Mouse (Mus musculus): Measurements from ENCODE around the gene Pam16.
"Not testable (repeated sequence)": the region's sequence is repeated elsewhere in the genome, so short reads cannot be mapped to it uniquely, and the experiment has no call there.

Pam16 gene

GRCm38 (mm10) chr16:4592909-4593875, 31.6 kb downstream of the Pam16 start:
- no peak for DNase-seq (ENCODE audit: low spot score)

DNA sequence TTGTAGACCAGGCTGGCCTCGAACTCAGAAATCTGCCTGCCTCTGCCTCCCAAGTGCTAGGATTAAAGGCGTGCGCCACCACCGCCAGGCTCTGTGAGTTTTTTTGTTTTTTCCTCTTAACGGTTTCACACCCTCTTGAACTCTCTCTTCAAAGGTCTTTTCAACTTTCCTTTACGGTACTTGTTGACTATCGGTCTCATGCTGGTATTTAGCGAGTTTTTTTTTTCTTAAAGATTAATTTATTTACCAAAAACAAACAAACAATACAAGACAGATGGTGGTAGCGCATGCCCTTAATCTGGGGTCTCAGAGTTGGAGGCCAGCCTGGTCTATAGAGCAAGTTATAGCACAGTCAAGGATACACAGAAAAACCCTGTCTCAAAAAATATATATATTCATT, 34.6 kb downstream of the Pam16 start:
- DNase-seq (ENCODE audit: low spot score): peak; percentile 54

DNA sequence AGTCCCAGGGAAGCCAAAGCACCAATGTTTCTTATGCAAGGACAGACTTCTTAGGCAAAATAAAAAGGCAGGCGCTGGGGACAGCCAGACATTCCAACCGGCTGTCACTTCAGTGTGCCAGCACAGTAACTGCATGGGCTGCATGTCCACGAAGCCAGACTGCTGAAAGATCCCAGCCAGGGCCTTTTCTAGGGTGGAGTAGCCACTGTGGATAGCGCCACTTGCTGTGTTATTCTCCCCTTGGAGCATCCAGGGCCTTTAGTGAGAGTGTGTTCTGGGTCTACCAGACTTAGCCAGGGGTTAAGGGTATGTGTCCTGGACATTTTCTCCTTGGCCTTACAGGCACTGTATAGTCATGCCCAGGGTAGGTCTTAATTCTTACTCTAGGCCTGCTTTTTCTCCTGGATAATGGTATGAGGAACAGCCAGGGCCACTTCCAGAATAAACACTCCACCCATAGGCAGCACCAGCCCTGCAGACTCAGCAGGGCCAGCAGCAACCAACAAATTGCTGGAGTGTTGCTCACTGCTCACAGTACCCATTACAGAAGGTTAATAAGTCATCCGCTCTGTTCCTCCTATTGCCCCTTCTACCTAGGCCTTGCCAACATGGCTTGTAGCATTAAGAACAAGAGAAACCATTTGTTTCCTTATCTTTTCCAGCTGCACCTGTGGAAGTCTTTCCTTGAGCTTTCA, 37.1 kb downstream of the Pam16 start:
- no peak for DNase-seq (ENCODE audit: low spot score)

DNA sequence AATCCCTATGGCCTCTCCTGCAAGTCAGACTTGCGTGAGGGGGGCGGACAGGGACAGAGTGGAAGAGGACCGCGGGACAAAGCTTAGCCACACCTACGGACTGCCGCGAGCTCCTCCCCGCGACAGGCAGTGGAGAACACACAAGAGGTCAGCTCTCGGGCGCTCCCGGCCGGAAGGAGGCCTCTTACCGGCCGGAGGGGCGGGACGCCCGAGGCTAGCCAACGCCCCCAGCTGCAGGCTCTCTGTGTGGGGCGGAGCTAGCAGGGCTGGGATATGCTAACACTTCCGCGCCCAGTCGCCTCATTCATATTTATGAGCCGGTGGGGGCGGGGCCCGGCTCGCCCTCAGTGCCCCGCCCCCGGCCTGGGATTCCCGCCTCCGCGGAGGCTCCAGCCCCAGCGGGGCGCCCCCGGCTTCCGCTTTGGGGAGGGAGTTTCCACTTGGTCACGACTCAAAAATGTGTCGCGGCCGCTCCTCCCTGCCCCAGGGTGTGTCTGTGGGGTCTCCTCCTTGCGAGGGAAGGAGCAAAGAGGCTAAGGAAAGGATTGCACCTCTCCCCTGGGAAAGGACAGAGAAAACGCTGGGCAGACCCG, 38.2 kb downstream of the Pam16 start:
- peak; percentile 96 for DNase-seq (ENCODE audit: low spot score)

GRCm38 (mm10) chr16:4585642-4586530, 38.9 kb downstream of the Pam16 start:
- DNase-seq (ENCODE audit: low spot score): no peak

DNA sequence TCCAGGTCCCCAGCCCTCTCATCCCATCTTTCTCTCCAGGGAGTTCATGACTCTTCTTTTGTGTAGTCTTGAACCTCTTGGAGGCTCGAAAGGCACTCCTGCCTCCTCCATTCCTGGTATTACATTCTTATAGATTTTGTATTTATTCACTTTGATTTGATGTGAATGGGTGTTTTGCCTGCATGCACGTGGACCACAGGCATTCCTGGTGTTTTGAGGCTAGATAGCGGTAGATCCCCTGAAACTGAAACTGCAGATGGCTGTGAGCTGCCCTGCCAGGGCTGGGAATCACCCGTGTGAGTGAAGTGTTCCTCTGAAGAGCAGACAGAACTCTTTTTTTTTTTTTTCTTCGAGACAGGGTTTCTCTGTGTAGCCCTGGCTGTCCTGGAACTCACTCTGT, 40.4 kb downstream of the Pam16 start:
- DNase-seq (ENCODE audit: low spot score): no peak

DNA sequence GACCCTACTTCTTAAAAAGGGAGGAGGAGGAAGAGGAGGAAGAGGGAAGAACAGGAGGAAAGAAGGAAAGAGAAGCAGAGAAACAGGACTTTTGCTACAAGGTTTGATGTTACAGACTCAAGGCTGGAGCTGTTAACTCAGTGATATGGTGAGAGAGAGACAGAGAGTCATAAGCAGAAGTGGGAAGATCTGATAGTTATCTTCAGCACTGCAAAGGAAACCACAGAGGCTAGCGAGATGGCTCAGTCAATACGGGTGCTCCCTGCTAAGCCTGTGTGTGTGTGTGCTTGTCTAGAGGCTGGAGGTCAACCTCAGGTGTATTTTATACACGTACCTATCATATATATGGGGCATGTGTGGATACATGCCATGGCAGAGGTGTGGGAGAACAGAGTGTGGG, 41.0 kb downstream of the Pam16 start:
- no peak for DNase-seq (ENCODE audit: low spot score)

DNA sequence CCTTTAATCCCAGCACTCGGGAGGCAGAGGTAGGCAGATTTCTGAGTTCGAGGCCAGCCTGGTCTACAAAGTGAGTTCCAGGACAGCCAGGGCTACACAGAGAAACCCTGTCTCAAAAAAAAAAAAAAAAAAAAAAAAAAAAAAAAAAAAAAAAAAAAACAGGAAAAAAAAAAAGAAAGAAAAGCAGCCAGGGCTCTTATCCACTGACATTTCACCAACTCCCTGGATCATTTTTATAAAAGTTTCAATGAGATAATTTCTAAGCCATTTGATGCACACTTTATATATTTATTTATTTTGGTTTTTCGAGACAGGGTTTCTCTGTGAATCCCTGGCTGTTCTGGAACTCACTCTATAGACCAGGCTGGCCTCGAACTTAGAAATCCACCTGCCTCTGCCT, 43.6 kb downstream of the Pam16 start:
- not testable (repeated sequence) for DNase-seq (ENCODE audit: low spot score)

- DNase-seq (ENCODE audit: low spot score): no peak
Observed at GRCm38 (mm10) chr16:4578630-4579029, 46.2 kb downstream of the Pam16 start.

GRCm38 (mm10) chr16:4576873-4577272, 47.9 kb downstream of the Pam16 start:
- DNase-seq (ENCODE audit: low spot score): no peak

DNA sequence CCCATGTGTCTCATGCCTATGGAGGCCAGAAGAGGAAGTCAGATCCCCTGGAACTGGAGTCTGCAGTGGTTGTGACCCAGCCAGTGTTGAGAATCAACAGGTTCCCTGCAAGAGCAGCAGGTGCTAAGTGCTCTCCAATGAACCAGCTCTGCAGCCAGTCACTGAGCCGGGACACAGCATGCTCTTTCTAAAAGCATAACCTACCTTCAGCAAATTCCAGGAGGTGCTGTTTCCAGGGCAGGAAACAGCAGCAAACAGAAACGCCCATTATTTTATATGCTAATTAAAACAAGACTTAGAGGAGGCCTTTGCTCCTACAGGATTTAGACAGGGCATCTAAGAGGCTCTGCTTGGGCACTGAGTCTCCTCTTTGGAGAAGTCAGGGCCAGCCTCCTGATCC, 48.8 kb downstream of the Pam16 start:
- DNase-seq (ENCODE audit: low spot score): no peak

GRCm38 (mm10) chr16:4570737-4571136, 54.1 kb downstream of the Pam16 start:
- no peak for DNase-seq (ENCODE audit: low spot score)

DNA sequence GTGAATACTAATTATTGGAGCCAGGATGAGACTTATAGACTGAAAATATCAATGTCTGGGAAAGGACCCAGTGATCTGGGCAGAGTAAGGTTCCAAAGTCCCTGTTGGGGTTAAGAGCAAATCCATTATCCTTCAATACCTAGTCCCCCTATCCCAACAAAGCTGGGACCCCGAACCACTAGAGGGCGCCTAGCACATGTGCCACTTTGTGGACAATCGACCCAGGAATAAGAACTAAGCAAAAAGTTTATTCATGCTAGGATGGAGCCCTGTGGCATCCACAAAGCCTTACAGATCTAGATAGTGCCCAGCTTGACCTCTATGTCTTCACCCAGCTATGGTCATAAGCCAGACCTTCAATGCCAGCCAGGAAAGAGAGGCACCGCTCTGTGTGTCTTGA, 56.9 kb downstream of the Pam16 start:
- peak; percentile 69 for DNase-seq (ENCODE audit: low spot score)

Measured in c-Kit-positive CD71-positive TER-119-positive erythroid progenitor cells, embryonic 14.5 days (primary cell).